Comparison of ENCODE assay signal across 12 mouse cellular contexts in the genomic region with DNA sequence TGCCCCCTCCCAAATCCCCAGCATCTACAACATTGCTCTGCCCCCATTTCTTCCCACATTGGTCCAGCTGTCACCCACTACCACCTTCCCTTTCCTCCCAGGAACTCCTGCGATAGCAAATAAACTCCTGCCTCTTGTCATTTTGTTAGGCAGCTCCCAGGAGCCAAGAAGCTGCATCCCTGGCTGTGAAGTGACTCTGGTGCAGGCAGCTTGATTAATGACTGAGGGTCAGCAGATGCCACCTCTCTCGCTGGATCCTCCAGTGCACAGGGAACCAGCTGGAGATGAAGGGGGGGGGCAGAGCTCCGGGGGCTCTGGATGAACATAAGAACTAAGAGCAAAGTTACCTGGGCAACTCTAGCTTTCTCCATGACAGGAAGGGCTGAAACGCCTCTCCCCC.
A peak's percentile ranks its signal among the peaks of the same experiment; 100 is the strongest.
DNase-seq lines count a peak whose midpoint lies in the region; ATAC-seq and TF ChIP-seq lines count a peak whose summit lies in the region.
"Had no signal": no experiment of that assay in that cellular context is flagged by ENCODE, and none has a peak within 500 bp of the region (broad histone marks: within the 10 kb centered on the region; RNA-seq: fewer than 3 reads in every experiment).

No protein-coding gene starts in this region.

- no peak for TF ChIP-seq POLR2A in lung, adult 2 months (IDR thresholded peaks at IDR 0.05; ENCODE audit: borderline replicate concordance, extremely low read depth, low read depth, low read length)

- WGBS in heart, embryonic 10.5 days = 32% methylated on average over 4 of the region's 4 CpGs
- 47% methylated on average over 4 of the region's 4 CpGs for WGBS in heart, embryonic 11.5 days (ENCODE audit: insufficient replicate concordance)
- WGBS in lung, embryonic 15.5 days = 10% methylated on average over 4 of the region's 4 CpGs
- 16% methylated on average over 4 of the region's 4 CpGs for WGBS in lung, adult 2 months
- WGBS in kidney, postnatal 0 days = 10% methylated on average over 4 of the region's 4 CpGs
- WGBS in stomach, embryonic 16.5 days = 15% methylated on average over 4 of the region's 4 CpGs

- H3K9ac ChIP-seq in heart, embryonic 11.5 days (ENCODE audit: low read depth, low read length) = no peak overlapping the region
- no peak overlapping the region for H3K9ac ChIP-seq in lung, embryonic 15.5 days
- H3K9ac ChIP-seq in kidney, postnatal 0 days (ENCODE audit: low read depth, low read length) = no peak overlapping the region
- no peak overlapping the region for H3K9ac ChIP-seq in stomach, embryonic 16.5 days (ENCODE audit: low read length)
- H3K9ac ChIP-seq: forebrain, embryonic 12.5 days; liver, embryonic 15.5 days; midbrain, embryonic 15.5 days had no signal

- H3K4me3 ChIP-seq in heart, embryonic 10.5 days = no peak overlapping the region
- no peak overlapping the region for H3K4me3 ChIP-seq in heart, embryonic 11.5 days (ENCODE audit: low read depth, low read length)
- H3K4me3 ChIP-seq in lung, embryonic 15.5 days = no peak overlapping the region
- H3K4me3 ChIP-seq in lung, adult 2 months (replicated peaks; ENCODE audit: extremely low read depth, low read depth, low read length) = no peak overlapping the region
- H3K4me3 ChIP-seq in kidney, postnatal 0 days (replicated peaks; ENCODE audit: low read depth, low read length) = no peak overlapping the region
- H3K4me3 ChIP-seq in stomach, embryonic 16.5 days (replicated peaks; ENCODE audit: low read length) = no peak overlapping the region
- H3K4me3 ChIP-seq: forebrain, embryonic 12.5 days; liver, embryonic 15.5 days; midbrain, embryonic 15.5 days had no signal

- ATAC-seq in heart, embryonic 11.5 days (replicated peaks; ENCODE audit: insufficient number of reproducible peaks, low FRiP score, low TSS enrichment) = no peak
- no peak for ATAC-seq in lung, embryonic 15.5 days (ENCODE audit: borderline replicate concordance, extremely low read depth, low FRiP score, low TSS enrichment)
- no peak for ATAC-seq in kidney, postnatal 0 days (replicated peaks; ENCODE audit: low FRiP score, low read depth)
- ATAC-seq in stomach, embryonic 16.5 days (ENCODE audit: insufficient read depth, low FRiP score) = no peak
- ATAC-seq: midbrain, embryonic 15.5 days had no signal

- 0 out of 2 replicates have a peak overlapping the region, but pooled peaks have one; percentile 3 for H3K27ac ChIP-seq in heart, embryonic 10.5 days
- no peak overlapping the region; the same call in 1 of the 2 replicates for H3K27ac ChIP-seq in heart, embryonic 11.5 days (ENCODE audit: low read depth, low read length)
- H3K27ac ChIP-seq in lung, embryonic 15.5 days = peak overlapping the region; percentile 96; the same call in 1 of the 2 replicates
- H3K27ac ChIP-seq in kidney, postnatal 0 days = peak overlapping the region; percentile 88; the same call in 1 of the 2 replicates
- peak overlapping the region; percentile 98 for H3K27ac ChIP-seq in stomach, embryonic 16.5 days (ENCODE audit: low read length)
- H3K27ac ChIP-seq: forebrain, embryonic 12.5 days; liver, embryonic 15.5 days; midbrain, embryonic 15.5 days had no signal

- no peak for TF ChIP-seq CTCF in lung, adult 2 months (IDR thresholded peaks at IDR 0.05; ENCODE audit: insufficient read depth, low read length)
- no peak for TF ChIP-seq CTCF in kidney, postnatal 0 days (IDR thresholded peaks at IDR 0.05; ENCODE audit: low read depth)

- H3K4me2 ChIP-seq in heart, embryonic 11.5 days = no peak overlapping the region
- no peak overlapping the region for H3K4me2 ChIP-seq in lung, embryonic 15.5 days
- H3K4me2 ChIP-seq in kidney, postnatal 0 days (ENCODE audit: low read length) = no peak overlapping the region
- H3K4me2 ChIP-seq in stomach, embryonic 16.5 days (ENCODE audit: low read depth, low read length) = no peak overlapping the region
- H3K4me2 ChIP-seq: forebrain, embryonic 12.5 days; liver, embryonic 15.5 days; midbrain, embryonic 15.5 days had no signal

- DNase-seq in heart, embryonic 10.5 days (ENCODE audit: low spot score) = peak; percentile 19
- no peak for DNase-seq in lung, adult 2 months
- peak; percentile 84 for DNase-seq in kidney, postnatal 0 days (ENCODE audit: low spot score)
- DNase-seq in spleen, adult 12 weeks (ENCODE audit: low spot score) = no peak
- DNase-seq in cerebellum, postnatal 14 days = no peak
- DNase-seq: gastrocnemius, postnatal 36 days had no signal

- H3K9me3 ChIP-seq in heart, embryonic 10.5 days = no peaks in the 10 kb centered on the region
- H3K9me3 ChIP-seq in heart, embryonic 11.5 days (replicated peaks; ENCODE audit: control insufficient read depth, low read length) = no peaks in the 10 kb centered on the region
- H3K9me3 ChIP-seq in lung, embryonic 15.5 days = no peaks in the 10 kb centered on the region
- no peaks in the 10 kb centered on the region for H3K9me3 ChIP-seq in kidney, postnatal 0 days (replicated peaks; ENCODE audit: low read length)
- no peaks in the 10 kb centered on the region for H3K9me3 ChIP-seq in stomach, embryonic 16.5 days (replicated peaks; ENCODE audit: control insufficient read depth, low read length)
- H3K9me3 ChIP-seq: forebrain, embryonic 12.5 days; liver, embryonic 15.5 days; midbrain, embryonic 15.5 days had no signal

- peaks cover 40% of the 10 kb centered on the region for H3K4me1 ChIP-seq in heart, embryonic 10.5 days
- H3K4me1 ChIP-seq in heart, embryonic 11.5 days (ENCODE audit: control insufficient read depth, insufficient read depth, low read length) = peaks cover 16% of the 10 kb centered on the region
- H3K4me1 ChIP-seq in lung, embryonic 15.5 days = peaks cover 47% of the 10 kb centered on the region
- H3K4me1 ChIP-seq in lung, adult 2 months (ENCODE audit: control insufficient read depth, insufficient read depth, low read length) = no peaks in the 10 kb centered on the region; the same call in none of the 2 replicates
- H3K4me1 ChIP-seq in kidney, postnatal 0 days (replicated peaks; ENCODE audit: insufficient read depth, low read length) = peaks cover 14% of the 10 kb centered on the region; the same call in 1 of the 2 replicates
- peaks cover 6% of the 10 kb centered on the region; the same call in 1 of the 2 replicates for H3K4me1 ChIP-seq in stomach, embryonic 16.5 days (ENCODE audit: control insufficient read depth, insufficient read depth, low read length)
- H3K4me1 ChIP-seq: liver, embryonic 15.5 days had no signal

- H3K36me3 ChIP-seq in heart, embryonic 10.5 days = no peaks in the 10 kb centered on the region
- no peaks in the 10 kb centered on the region for H3K36me3 ChIP-seq in heart, embryonic 11.5 days (ENCODE audit: control insufficient read depth, insufficient read depth, low read length)
- H3K36me3 ChIP-seq in lung, embryonic 15.5 days = no peaks in the 10 kb centered on the region
- H3K36me3 ChIP-seq in kidney, postnatal 0 days (ENCODE audit: insufficient read depth, low read length) = no peaks in the 10 kb centered on the region
- no peaks in the 10 kb centered on the region for H3K36me3 ChIP-seq in stomach, embryonic 16.5 days (ENCODE audit: control insufficient read depth, insufficient read depth, low read length)
- H3K36me3 ChIP-seq: forebrain, embryonic 12.5 days; liver, embryonic 15.5 days; midbrain, embryonic 15.5 days had no signal

- H3K27me3 ChIP-seq in heart, embryonic 10.5 days (ENCODE audit: insufficient read depth, poor library complexity, severe bottlenecking) = no peaks in the 10 kb centered on the region
- H3K27me3 ChIP-seq in heart, embryonic 11.5 days (ENCODE audit: control insufficient read depth, insufficient read depth, low read length) = no peaks in the 10 kb centered on the region
- no peaks in the 10 kb centered on the region for H3K27me3 ChIP-seq in lung, embryonic 15.5 days
- H3K27me3 ChIP-seq in kidney, postnatal 0 days (ENCODE audit: insufficient read depth, low read length) = 0 out of 2 replicates have a peak, but pooled peaks cover 3% of the 10 kb centered on the region
- 0 out of 2 replicates have a peak, but pooled peaks cover 4% of the 10 kb centered on the region for H3K27me3 ChIP-seq in stomach, embryonic 16.5 days (ENCODE audit: control insufficient read depth, insufficient read depth, low read length)
- H3K27me3 ChIP-seq: liver, embryonic 15.5 days; midbrain, embryonic 15.5 days had no signal

Comparison
In these comparisons a context has a peak if more than half of its experiments do, and no peak if none do; other contexts are left out.
1. DNase-seq: peak in heart, embryonic 10.5 days (single experiment) and kidney, postnatal 0 days (single experiment); none in lung, adult 2 months (single experiment), spleen, adult 12 weeks (single experiment) and cerebellum, postnatal 14 days (0 of 2).